Mouse (Mus musculus) small intestine, adult 2 months (tissue): ENCODE data around the gene Bysl. TPM values are rescaled to one million over a fixed set of nuclear protein-coding genes. Genes with fewer than 3 reads are reported as not detected.
A peak's percentile ranks its signal among the peaks of the same experiment; 100 is the strongest.

Source experiments
- H3K27ac ChIP-seq: fragments of 200-500 bp; 2 replicates; pipeline ENCODE4 v1.5.1; 2012; ENCODE audit warnings: low read depth, low read length, control low read depth, inconsistent platforms; ENCODE audit not compliant: insufficient read depth
- H3K27me3 ChIP-seq: fragments of 200-500 bp; 2 replicates; pipeline ENCODE4 v1.6.1; 2012; ENCODE audit warnings: mild to moderate bottlenecking, moderate library complexity, low read length, inconsistent platforms; ENCODE audit not compliant: control insufficient read depth, insufficient read depth
- H3K36me3 ChIP-seq: fragments of 200-500 bp; 2 replicates; pipeline ENCODE4 v1.6.1; 2012; ENCODE audit warnings: mild to moderate bottlenecking, low read length, control low read depth, inconsistent platforms; ENCODE audit not compliant: control insufficient read depth, insufficient read depth
- H3K4me1 ChIP-seq: fragments of 200-500 bp; 2 replicates; pipeline ENCODE4 v1.6.1; 2012; ENCODE audit warnings: low read length, inconsistent platforms, mixed read lengths; ENCODE audit not compliant: control insufficient read depth, insufficient read depth, insufficient read length
- H3K4me3 ChIP-seq: fragments of 200-500 bp; 2 replicates; pipeline ENCODE4 v1.5.1; 2012; ENCODE audit warnings: low read depth, mild to moderate bottlenecking, control low read depth, inconsistent platforms, low read length, moderate library complexity
- CTCF ChIP-seq: fragments of 200-500 bp; IDR thresholded peaks from 2 replicates; pipeline ENCODE4 v1.5.1; 2012; ENCODE audit warnings: low read depth, mild to moderate bottlenecking, control low read depth, inconsistent platforms, low read length, moderate library complexity, mixed read lengths; ENCODE audit not compliant: insufficient replicate concordance, insufficient read length; ENCODE audit errors: extremely low read depth
- POLR2A ChIP-seq: fragments of 200-500 bp; IDR thresholded peaks from 2 replicates; pipeline ENCODE4 v1.6.1; 2012; ENCODE audit warnings: low read depth, mild to moderate bottlenecking, control low read depth, inconsistent platforms, low read length, moderate library complexity
- WGBS: fragments of 180-500 bp; shearing (Covaris S2); methylation state at CpG from one replicate; pipeline ENCODE4 v1.1.7; 2018; 5-methylcytosine and 5-hydroxymethylcytosine counted together
- polyA plus RNA-seq: library from polyadenylated mRNA; depleted of rRNA; stranded (reverse); fragments of >200 nt; gene quantifications from 2 replicates; pipeline ENCODE4 v1.2.3, GENCODE M21; 2012

Bysl gene
- polyA plus RNA-seq, 1 experiment = 3.5 TPM

GRCm38 (mm10) chr17:47617605-47618307, 6.5 kb upstream of the Bysl start:
- TF ChIP-seq POLR2A (no peak), CTCF (no peak)
- peaks cover 39% of the 10 kb centered on the region for H3K36me3 ChIP-seq
- H3K4me1 ChIP-seq = no peaks in the 10 kb centered on the region; the same call in 1 of the 2 replicates
- H3K27ac ChIP-seq = no peak overlapping the region
- H3K4me3 ChIP-seq = no peak overlapping the region
- 90% methylated on average over 9 of the region's 9 CpGs for WGBS
- no peaks in the 10 kb centered on the region for H3K27me3 ChIP-seq

- WGBS = 92% methylated on average over 4 of the region's 4 CpGs
- H3K4me3 ChIP-seq = no peak overlapping the region
- H3K27ac ChIP-seq = no peak overlapping the region
- TF ChIP-seq POLR2A = no peak
- no peak for TF ChIP-seq CTCF
- no peaks in the 10 kb centered on the region for H3K27me3 ChIP-seq
- H3K4me1 ChIP-seq = peaks cover 6% of the 10 kb centered on the region
- peaks cover 31% of the 10 kb centered on the region for H3K36me3 ChIP-seq
Measured at GRCm38 (mm10) chr17:47616652-47617051, 5.4 kb upstream of the Bysl start.

- no peaks in the 10 kb centered on the region for H3K27me3 ChIP-seq
- whole genome bisulfite sequencing = 93% methylated on average over 8 of the region's 8 CpGs
- no peak overlapping the region for H3K27ac ChIP-seq
- H3K4me1 ChIP-seq = peaks cover 6% of the 10 kb centered on the region
- no peak overlapping the region for H3K4me3 ChIP-seq
- no peak for TF ChIP-seq CTCF
- TF ChIP-seq POLR2A = no peak
- peaks cover 31% of the 10 kb centered on the region for H3K36me3 ChIP-seq
Measured at GRCm38 (mm10) chr17:47616119-47616518, 4.8 kb upstream of the Bysl start.

- no peak overlapping the region for H3K27ac ChIP-seq
- H3K27me3 ChIP-seq = no peaks in the 10 kb centered on the region
- no peak for TF ChIP-seq POLR2A
- TF ChIP-seq CTCF = peak; percentile 73; the same call in 1 of the 2 replicates
- H3K4me3 ChIP-seq = no peak overlapping the region
- peaks cover 6% of the 10 kb centered on the region for H3K4me1 ChIP-seq
- H3K36me3 ChIP-seq = peaks cover 18% of the 10 kb centered on the region
- 78% methylated on average over 1 of the region's 1 CpGs for WGBS
Measured at GRCm38 (mm10) chr17:47614018-47614417, 2.7 kb upstream of the Bysl start.

GRCm38 (mm10) chr17:47611661-47611982, 330 bp upstream of the Bysl start:
- Histone ChIP-seq H3K4me1 (peaks cover 6% of the 10 kb centered on the region), H3K27ac (no peak overlapping the region), H3K4me3 (peak overlapping the region; percentile 77), H3K36me3 (peaks cover 10% of the 10 kb centered on the region), H3K27me3 (no peaks in the 10 kb centered on the region)
- under 1% methylated on average over 13 of the region's 13 CpGs for WGBS
- TF ChIP-seq POLR2A = no peak
- no peak for TF ChIP-seq CTCF

GRCm38 (mm10) chr17:47609182-47609581, 2.1 kb downstream of the Bysl start:
- H3K4me3 ChIP-seq = no peak overlapping the region
- H3K27ac ChIP-seq = no peak overlapping the region
- H3K27me3 ChIP-seq = no peaks in the 10 kb centered on the region
- no peak for TF ChIP-seq POLR2A
- TF ChIP-seq CTCF = no peak
- H3K4me1 ChIP-seq = peaks cover 6% of the 10 kb centered on the region
- 86% methylated on average over 4 of the region's 4 CpGs for WGBS
- peaks cover 15% of the 10 kb centered on the region for H3K36me3 ChIP-seq

- Histone ChIP-seq H3K27me3 (no peaks in the 10 kb centered on the region), H3K4me3 (no peak overlapping the region), H3K36me3 (peaks cover 32% of the 10 kb centered on the region), H3K4me1 (peaks cover 3% of the 10 kb centered on the region; the same call in 1 of the 2 replicates), H3K27ac (no peak overlapping the region)
- TF ChIP-seq CTCF (no peak), POLR2A (no peak)
- 67% methylated on average over 5 of the region's 5 CpGs for WGBS
Measured at GRCm38 (mm10) chr17:47606220-47606619, 5.1 kb downstream of the Bysl start.
